Mouse (Mus musculus): ENCODE results near the gene Nrd1. TPM values are rescaled to one million over a fixed set of nuclear protein-coding genes. Genes with fewer than 3 reads are reported as not detected.

The Nrd1 gene
- polyA plus RNA-seq, 1 experiment from 2014 or later: 19.6 TPM

- Histone ChIP-seq H3K36me3 (replicated peaks; ENCODE audit: insufficient read depth, low read length) (no peaks in the 10 kb centered on the region), H3K4me3 (ENCODE audit: low read depth, low read length) (no peak overlapping the region), H3K9me3 (ENCODE audit: low read length) (no peaks in the 10 kb centered on the region), H3K27ac (ENCODE audit: low read depth) (peak overlapping the region; percentile 48; the same call in 1 of the 2 replicates), H3K4me2 (ENCODE audit: low read depth, low read length) (peak overlapping the region; percentile 45), H3K27me3 (ENCODE audit: insufficient read depth, low read length) (no peaks in the 10 kb centered on the region), H3K9ac (replicated peaks) (no peak overlapping the region), H3K4me1 (ENCODE audit: insufficient read depth) (peaks cover 9% of the 10 kb centered on the region)
- DNase-seq: no peak
- peak; percentile 96 for ATAC-seq
- TF ChIP-seq EP300 (IDR thresholded peaks at IDR 0.05; ENCODE audit: low read depth): no peak
- no peak for TF ChIP-seq CTCF (IDR thresholded peaks at IDR 0.05; ENCODE audit: low read depth)
These were observed 10.4 kb upstream of the Nrd1 start for GRCm38 (mm10) chr4:108990032-108990431.

GRCm38 (mm10) chr4:108990571-108990970, 9.9 kb upstream of the Nrd1 start:
- Histone ChIP-seq H3K9me3 (ENCODE audit: low read length) (no peaks in the 10 kb centered on the region), H3K27me3 (ENCODE audit: insufficient read depth, low read length) (no peaks in the 10 kb centered on the region), H3K27ac (ENCODE audit: low read depth) (no peak overlapping the region; the same call in 1 of the 2 replicates), H3K4me1 (ENCODE audit: insufficient read depth) (peaks cover 9% of the 10 kb centered on the region), H3K4me3 (ENCODE audit: low read depth, low read length) (no peak overlapping the region), H3K36me3 (replicated peaks; ENCODE audit: insufficient read depth, low read length) (no peaks in the 10 kb centered on the region), H3K4me2 (ENCODE audit: low read depth, low read length) (peak overlapping the region; percentile 45), H3K9ac (replicated peaks) (no peak overlapping the region)
- 83% methylated on average over 6 of the region's 6 CpGs for WGBS (ENCODE audit: insufficient replicate concordance)
- TF ChIP-seq EP300 (IDR thresholded peaks at IDR 0.05; ENCODE audit: low read depth): no peak
- TF ChIP-seq CTCF (IDR thresholded peaks at IDR 0.05; ENCODE audit: low read depth): no peak
- ATAC-seq (0 out of 2 replicates have a peak, but pooled peaks have one; percentile 25), DNase-seq (no peak)

DNA sequence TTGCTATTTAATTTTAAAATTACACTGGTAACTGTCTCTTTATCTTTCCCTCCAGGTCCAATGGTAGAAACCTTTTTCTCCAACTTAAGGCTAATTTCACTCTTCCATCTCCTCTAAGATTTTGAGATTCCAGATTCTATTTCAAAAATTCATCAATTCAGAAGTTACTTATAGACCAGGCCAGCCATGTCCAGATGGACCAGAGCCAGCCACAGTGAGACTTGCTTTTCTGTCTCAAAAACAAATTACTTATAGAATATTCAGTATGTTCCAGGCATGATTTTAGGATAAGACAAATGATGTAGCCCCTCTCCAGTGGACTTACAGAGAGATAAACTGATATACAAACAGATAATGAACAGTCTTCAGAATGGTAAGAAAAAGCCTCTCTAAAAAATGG, 8.6 kb upstream of the Nrd1 start:
- TF ChIP-seq EP300 (IDR thresholded peaks at IDR 0.05; ENCODE audit: low read depth) (no peak), CTCF (IDR thresholded peaks at IDR 0.05; ENCODE audit: low read depth) (no peak)
- Histone ChIP-seq H3K36me3 (replicated peaks; ENCODE audit: insufficient read depth, low read length) (no peaks in the 10 kb centered on the region), H3K4me3 (ENCODE audit: low read depth, low read length) (no peak overlapping the region), H3K9me3 (ENCODE audit: low read length) (no peaks in the 10 kb centered on the region), H3K9ac (replicated peaks) (no peak overlapping the region), H3K4me2 (ENCODE audit: low read depth, low read length) (no peak overlapping the region), H3K27me3 (ENCODE audit: insufficient read depth, low read length) (no peaks in the 10 kb centered on the region), H3K27ac (ENCODE audit: low read depth) (no peak overlapping the region), H3K4me1 (ENCODE audit: insufficient read depth) (peaks cover 9% of the 10 kb centered on the region)
- ATAC-seq: no peak
- no peak for DNase-seq

DNA sequence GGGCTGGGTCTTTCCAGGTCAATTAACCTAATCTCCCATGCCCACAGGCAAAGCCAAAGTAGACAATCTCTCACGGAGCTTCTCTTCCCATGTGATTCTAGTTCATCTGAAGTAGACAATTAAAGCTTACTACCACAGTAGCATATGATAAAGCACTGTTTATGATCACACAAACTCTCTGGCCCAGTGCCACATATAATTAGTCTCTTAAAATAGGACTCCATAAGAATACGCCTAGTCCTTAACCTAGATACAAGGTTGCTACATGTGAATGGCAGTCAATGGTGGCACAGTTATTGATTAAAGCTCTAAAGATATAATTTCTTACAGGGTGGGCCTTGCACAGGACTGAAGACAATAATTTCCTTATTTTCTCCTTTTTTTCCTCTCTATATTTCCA, 7.5 kb upstream of the Nrd1 start:
- peaks cover 9% of the 10 kb centered on the region for H3K4me1 ChIP-seq (ENCODE audit: insufficient read depth)
- no peak for ATAC-seq
- 62% methylated on average over 2 of the region's 2 CpGs for WGBS (ENCODE audit: insufficient replicate concordance)
- no peak overlapping the region for H3K4me3 ChIP-seq (ENCODE audit: low read depth, low read length)
- no peaks in the 10 kb centered on the region for H3K36me3 ChIP-seq (replicated peaks; ENCODE audit: insufficient read depth, low read length)
- H3K27ac ChIP-seq (ENCODE audit: low read depth): no peak overlapping the region
- no peak overlapping the region for H3K4me2 ChIP-seq (ENCODE audit: low read depth, low read length)
- DNase-seq: no peak
- no peak overlapping the region for H3K9ac ChIP-seq (replicated peaks)
- TF ChIP-seq EP300 (IDR thresholded peaks at IDR 0.05; ENCODE audit: low read depth) (no peak), CTCF (IDR thresholded peaks at IDR 0.05; ENCODE audit: low read depth) (no peak)
- H3K27me3 ChIP-seq (ENCODE audit: insufficient read depth, low read length): no peaks in the 10 kb centered on the region
- H3K9me3 ChIP-seq (ENCODE audit: low read length): no peaks in the 10 kb centered on the region

DNA sequence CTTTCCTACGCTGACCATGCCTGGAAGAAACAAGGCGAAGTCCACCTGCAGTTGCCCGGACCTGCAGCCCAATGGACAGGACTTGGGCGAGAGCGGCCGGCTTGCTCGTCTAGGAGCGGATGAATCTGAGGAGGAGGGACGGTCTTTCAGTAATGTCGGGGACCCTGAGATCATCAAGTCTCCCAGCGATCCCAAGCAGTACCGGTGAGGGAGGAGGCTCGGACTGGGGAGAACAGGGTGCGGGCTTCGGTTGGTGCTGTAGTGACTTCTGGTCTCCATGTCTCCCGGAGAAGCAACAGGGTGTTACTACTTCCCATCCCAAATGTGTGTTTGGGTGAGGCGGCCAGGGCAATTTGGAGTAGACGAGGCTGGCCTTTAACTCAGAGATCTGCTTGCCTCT, 506 bp downstream of the Nrd1 start:
- Histone ChIP-seq H3K27ac (ENCODE audit: low read depth) (peak overlapping the region; percentile 96), H3K27me3 (ENCODE audit: insufficient read depth, low read length) (no peaks in the 10 kb centered on the region), H3K4me3 (ENCODE audit: low read depth, low read length) (peak overlapping the region; percentile 74), H3K4me1 (ENCODE audit: insufficient read depth) (peaks cover 19% of the 10 kb centered on the region; the same call in 1 of the 2 replicates), H3K9me3 (ENCODE audit: low read length) (no peaks in the 10 kb centered on the region), H3K9ac (replicated peaks) (peak overlapping the region; percentile 83), H3K4me2 (ENCODE audit: low read depth, low read length) (peak overlapping the region; percentile 72), H3K36me3 (replicated peaks; ENCODE audit: insufficient read depth, low read length) (0 out of 2 replicates have a peak, but pooled peaks cover 8% of the 10 kb centered on the region)
- under 1% methylated on average over 18 of the region's 18 CpGs for WGBS (ENCODE audit: insufficient replicate concordance)
- no peak for DNase-seq
- TF ChIP-seq CTCF (IDR thresholded peaks at IDR 0.05; ENCODE audit: low read depth): no peak
- no peak for TF ChIP-seq EP300 (IDR thresholded peaks at IDR 0.05; ENCODE audit: low read depth)
- peak; percentile 31 for ATAC-seq

- Histone ChIP-seq H3K27ac (ENCODE audit: low read depth) (no peak overlapping the region), H3K9me3 (ENCODE audit: low read length) (no peaks in the 10 kb centered on the region), H3K9ac (replicated peaks) (no peak overlapping the region), H3K4me1 (ENCODE audit: insufficient read depth) (no peaks in the 10 kb centered on the region), H3K4me2 (ENCODE audit: low read depth, low read length) (no peak overlapping the region), H3K27me3 (ENCODE audit: insufficient read depth, low read length) (no peaks in the 10 kb centered on the region), H3K4me3 (ENCODE audit: low read depth, low read length) (no peak overlapping the region), H3K36me3 (replicated peaks; ENCODE audit: insufficient read depth, low read length) (0 out of 2 replicates have a peak, but pooled peaks cover 12% of the 10 kb centered on the region)
- DNase-seq (no peak), ATAC-seq (no peak)
- no peak for TF ChIP-seq CTCF (IDR thresholded peaks at IDR 0.05; ENCODE audit: low read depth)
- no peak for TF ChIP-seq EP300 (IDR thresholded peaks at IDR 0.05; ENCODE audit: low read depth)
- WGBS (ENCODE audit: insufficient replicate concordance): 69% methylated on average over 1 of the region's 1 CpGs
These were observed 7.6 kb downstream of the Nrd1 start for GRCm38 (mm10) chr4:109008046-109008445.

DNA sequence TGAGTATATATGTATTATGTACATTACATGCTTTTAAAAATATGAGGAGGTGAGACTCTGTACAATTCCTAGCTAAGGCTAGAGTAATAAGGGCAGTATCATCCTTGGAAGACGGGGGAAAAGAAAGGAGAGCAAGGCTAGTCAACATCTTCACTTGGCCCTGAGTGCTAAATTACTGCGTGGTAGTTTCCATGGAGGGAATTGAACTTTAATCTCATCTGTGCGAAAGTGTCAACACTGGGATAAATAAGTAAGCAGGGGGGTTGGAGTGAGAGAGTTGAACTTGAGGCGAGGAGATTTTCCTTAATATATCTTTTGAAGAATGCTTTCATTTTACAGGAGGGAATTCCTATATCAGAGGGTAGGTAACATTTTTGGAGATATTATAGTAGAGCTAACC, 13.6 kb downstream of the Nrd1 start:
- 82% methylated on average over 4 of the region's 4 CpGs for WGBS (ENCODE audit: insufficient replicate concordance)
- no peak overlapping the region for H3K27ac ChIP-seq (ENCODE audit: low read depth)
- H3K9ac ChIP-seq (replicated peaks): no peak overlapping the region

More for the DNA sequence above, 13.6 kb downstream of the Nrd1 start:
- DNase-seq (no peak), ATAC-seq (no peak)
- H3K4me3 ChIP-seq (ENCODE audit: low read depth, low read length): no peak overlapping the region
- no peaks in the 10 kb centered on the region for H3K4me1 ChIP-seq (ENCODE audit: insufficient read depth)
- TF ChIP-seq CTCF (IDR thresholded peaks at IDR 0.05; ENCODE audit: low read depth) (no peak), EP300 (IDR thresholded peaks at IDR 0.05; ENCODE audit: low read depth) (no peak)
- no peaks in the 10 kb centered on the region for H3K27me3 ChIP-seq (ENCODE audit: insufficient read depth, low read length)
- H3K4me2 ChIP-seq (ENCODE audit: low read depth, low read length): no peak overlapping the region
- H3K9me3 ChIP-seq (ENCODE audit: low read length): no peaks in the 10 kb centered on the region
- H3K36me3 ChIP-seq (replicated peaks; ENCODE audit: insufficient read depth, low read length): peaks cover 24% of the 10 kb centered on the region
